Mouse (Mus musculus): Measurements from ENCODE around the gene Degs2.

GRCm38 (mm10) chr12:108699576-108699975 lies 2.5 kb downstream of the Degs2 start:
- TF ChIP-seq CTCF (IDR thresholded peaks at IDR 0.05; ENCODE audit: low read depth) (no peak), EP300 (IDR thresholded peaks at IDR 0.05; ENCODE audit: low read depth) (no peak)
